Mouse (Mus musculus): ENCODE measurements around the gene Enpp3. TPM values are rescaled to one million over a fixed set of nuclear protein-coding genes. Genes with fewer than 3 reads are reported as not detected.

Enpp3 gene
- total RNA-seq (2021): 3.1 and 3.4 TPM in 2 replicates
- long read RNA-seq, full-length matches to known transcripts: 9 of 27 reads
- long read RNA-seq, partial matches to known transcripts: 7 of 27 reads
- long read RNA-seq, other reads (novel, unspliced or antisense): 11 of 27 reads

GRCm38 (mm10) chr10:24842676-24843075 is at the start of gene Enpp3:
TSS of gene Enpp3 (minus strand) at chr10:24842823.
- DNase-seq: no peak

GRCm38 (mm10) chr10:24888343-24888742 is 45.7 kb upstream of the Enpp3 start:
- DNase-seq: no peak

GRCm38 (mm10) chr10:24886008-24886407 is 43.4 kb upstream of the Enpp3 start:
- DNase-seq: peak; percentile 12

- no peak for DNase-seq
These were observed 31.0 kb upstream of the Enpp3 start for GRCm38 (mm10) chr10:24873624-24874023.

- DNase-seq: peak; percentile 94
These were observed 27.2 kb upstream of the Enpp3 start, which contains the start of gene Med23 for GRCm38 (mm10) chr10:24869760-24870290. TSS of gene Med23 (plus strand) at chr10:24869986.

- no peak for DNase-seq
These were observed 21.8 kb upstream of the Enpp3 start for GRCm38 (mm10) chr10:24864434-24864833.

GRCm38 (mm10) chr10:24863146-24863545 is 20.5 kb upstream of the Enpp3 start:
- no peak for DNase-seq

GRCm38 (mm10) chr10:24841998-24842397 is 625 bp downstream of the Enpp3 start:
- no peak for DNase-seq

- no peak for DNase-seq
These were observed 1.8 kb downstream of the Enpp3 start for GRCm38 (mm10) chr10:24840795-24841194.

GRCm38 (mm10) chr10:24836366-24837038 is 6.1 kb downstream of the Enpp3 start:
- DNase-seq: no peak

GRCm38 (mm10) chr10:24835702-24836342 is 6.8 kb downstream of the Enpp3 start:
- no peak for DNase-seq

GRCm38 (mm10) chr10:24834634-24835371 is 7.8 kb downstream of the Enpp3 start:
- no peak for DNase-seq

GRCm38 (mm10) chr10:24832306-24832705 is 10.3 kb downstream of the Enpp3 start:
- DNase-seq: no peak

- no peak for DNase-seq
These were observed 11.1 kb downstream of the Enpp3 start for GRCm38 (mm10) chr10:24831377-24832095.

- no peak for DNase-seq
These were observed 12.2 kb downstream of the Enpp3 start for GRCm38 (mm10) chr10:24830448-24830847.

GRCm38 (mm10) chr10:24828136-24828535 is 14.5 kb downstream of the Enpp3 start:
- DNase-seq: no peak

- DNase-seq: peak; percentile 9
These were observed 16.5 kb downstream of the Enpp3 start for GRCm38 (mm10) chr10:24826130-24826529.

- no peak for DNase-seq
These were observed 17.1 kb downstream of the Enpp3 start for GRCm38 (mm10) chr10:24825456-24826081.

- no peak for DNase-seq
These were observed 18.0 kb downstream of the Enpp3 start for GRCm38 (mm10) chr10:24824621-24825020.

- DNase-seq: no peak
These were observed 18.7 kb downstream of the Enpp3 start for GRCm38 (mm10) chr10:24823697-24824535.

Data from adrenal gland, postnatal 25 days (tissue).